In genomic region chr4:88515250-88515649, GRCm38 (mm10) we compare ENCODE assay signal across 15 mouse cellular contexts. TPM values are rescaled to one million over a fixed set of nuclear protein-coding genes. Genes with fewer than 3 reads are reported as not detected.
DNase-seq lines count a peak whose midpoint lies in the region; ATAC-seq and TF ChIP-seq lines count a peak whose summit lies in the region.
"Had no signal": no experiment of that assay in that cellular context is flagged by ENCODE, and none has a peak within 500 bp of the region (broad histone marks: within the 10 kb centered on the region; RNA-seq: fewer than 3 reads in every experiment).

No protein-coding gene starts in this region.

- H3K4me1 ChIP-seq in heart, embryonic 14.5 days (ENCODE audit: control insufficient read depth in 2 of 2, insufficient read depth in 2 of 2, low read length in 2 of 2) = peaks cover 2 to 17% of the 10 kb centered on the region in 2 experiments
- H3K4me1 ChIP-seq in megakaryocyte, embryonic 14.5 days = peaks cover 82% of the 10 kb centered on the region
- no peaks in the 10 kb centered on the region for H3K4me1 ChIP-seq in intestine, postnatal 0 days (replicated peaks; ENCODE audit: control insufficient read depth, insufficient read depth, low read length)
- H3K4me1 ChIP-seq in forebrain, embryonic 10.5 days = peaks cover 5% of the 10 kb centered on the region; the same call in 1 of the 2 replicates

- 34% methylated on average over 2 of the region's 2 CpGs for WGBS in heart, embryonic 14.5 days
- WGBS in intestine, postnatal 0 days = 45% methylated on average over 2 of the region's 2 CpGs
- 78% methylated on average over 2 of the region's 2 CpGs for WGBS in forebrain, embryonic 10.5 days

- H3K27ac ChIP-seq in heart, embryonic 14.5 days (replicated peaks in 1 of 2; ENCODE audit: control insufficient read depth in 1 of 2, insufficient read depth in 1 of 2, low read depth in 2 of 2, low read length in 2 of 2) = peak overlapping the region; percentile 81 to 85
- no peak overlapping the region for H3K27ac ChIP-seq in intestine, postnatal 0 days (ENCODE audit: low read depth, low read length)
- H3K27ac ChIP-seq in forebrain, embryonic 10.5 days = no peak overlapping the region
- H3K27ac ChIP-seq: hindbrain, postnatal 0 days had no signal

- intact Hi-C loops in heart, postnatal 25 days (cut with DNase I) = loop anchor here (2.0 kb wide), 1 partner anchor 76 kb away; the partner anchor contains the start of gene Hacd4

- no peaks in the 10 kb centered on the region for H3K9me3 ChIP-seq in heart, embryonic 14.5 days (ENCODE audit: control insufficient read depth, low read length)
- no peaks in the 10 kb centered on the region for H3K9me3 ChIP-seq in megakaryocyte, embryonic 14.5 days
- H3K9me3 ChIP-seq in intestine, postnatal 0 days (ENCODE audit: control insufficient read depth) = no peaks in the 10 kb centered on the region
- H3K9me3 ChIP-seq in forebrain, embryonic 10.5 days = no peaks in the 10 kb centered on the region

- TF ChIP-seq CTCF in intestine, postnatal 0 days (IDR thresholded peaks at IDR 0.05; ENCODE audit: low read depth) = no peak

- H3K27me3 ChIP-seq in heart, embryonic 14.5 days (ENCODE audit: control insufficient read depth, insufficient read depth, low read length) = no peaks in the 10 kb centered on the region
- no peaks in the 10 kb centered on the region for H3K27me3 ChIP-seq in megakaryocyte, embryonic 14.5 days (replicated peaks)
- no peaks in the 10 kb centered on the region for H3K27me3 ChIP-seq in intestine, postnatal 0 days (replicated peaks; ENCODE audit: control insufficient read depth, insufficient read depth, low read length)
- no peaks in the 10 kb centered on the region for H3K27me3 ChIP-seq in forebrain, embryonic 10.5 days (ENCODE audit: poor library complexity, severe bottlenecking)

- H3K9ac ChIP-seq in heart, embryonic 14.5 days (ENCODE audit: low read length) = 0 out of 2 replicates have a peak overlapping the region, but pooled peaks have one; percentile 28
- H3K9ac ChIP-seq in intestine, postnatal 0 days (ENCODE audit: low read depth, low read length) = no peak overlapping the region

- no peak for DNase-seq in heart, postnatal 25 days (ENCODE audit: low spot score)
- DNase-seq in Muller cell, postnatal 12 days (ENCODE audit: inconsistent ontology term) = no peak
- DNase-seq in forebrain, embryonic 10.5 days (ENCODE audit: extremely low spot score, low spot score) = no peak
- DNase-seq in gastrocnemius, adult 8-10 months (ENCODE audit: low spot score in 2 of 2) = no peak
- DNase-seq: cerebellum, adult 11 months; left cerebral cortex, postnatal 4 days had no signal

- H3K4me2 ChIP-seq in heart, embryonic 14.5 days (ENCODE audit: low read length) = peak overlapping the region; percentile 58
- peak overlapping the region; percentile 48 for H3K4me2 ChIP-seq in intestine, postnatal 0 days (replicated peaks; ENCODE audit: low read depth)

- peak overlapping the region in 1 of 2 experiments; percentile 20; a peak in 2 of 4 replicates for H3K4me3 ChIP-seq in heart, embryonic 14.5 days (ENCODE audit: control insufficient read depth in 1 of 2, insufficient read depth in 1 of 2, low read depth in 1 of 2, low read length in 2 of 2)
- H3K4me3 ChIP-seq in megakaryocyte, embryonic 14.5 days (replicated peaks) = peak overlapping the region; percentile 88
- no peak overlapping the region for H3K4me3 ChIP-seq in intestine, postnatal 0 days (ENCODE audit: low read depth, low read length)
- no peak overlapping the region for H3K4me3 ChIP-seq in forebrain, embryonic 10.5 days

- ATAC-seq in heart, embryonic 14.5 days (ENCODE audit: insufficient number of reproducible peaks, insufficient read depth, low FRiP score, low read depth) = no peak
- no peak for ATAC-seq in megakaryocyte, adult 5-6 weeks (ENCODE audit: poor library complexity, severe bottlenecking)
- no peak for ATAC-seq in intestine, postnatal 0 days

- no peaks in the 10 kb centered on the region for H3K36me3 ChIP-seq in heart, embryonic 14.5 days (ENCODE audit: control insufficient read depth, insufficient read depth, low read length)
- no peaks in the 10 kb centered on the region for H3K36me3 ChIP-seq in megakaryocyte, embryonic 14.5 days (replicated peaks; ENCODE audit: low read length)
- no peaks in the 10 kb centered on the region for H3K36me3 ChIP-seq in intestine, postnatal 0 days (ENCODE audit: control insufficient read depth, insufficient read depth)
- no peaks in the 10 kb centered on the region for H3K36me3 ChIP-seq in forebrain, embryonic 10.5 days (replicated peaks)

RNA-seq across cellular contexts. Expression of gene Ifnb1, which starts 7.3 kb away (rescaled TPM):
- not detected in 2 replicates for polyA plus RNA-seq in heart, embryonic 14.5 days (2014; fragmentation: Nextera tagmentation; extraction: Ambion mirVana)
- not detected for total RNA-seq in heart, postnatal 25 days (2021)
- not detected in 2 replicates for polyA plus RNA-seq in megakaryocyte, embryonic 14.5 days (2012; ENCODE audit: insufficient read depth, low replicate concordance)
- total RNA-seq in megakaryocyte, adult 5-6 weeks (2015) = not detected in 2 replicates
- total RNA-seq in megakaryocyte, adult 5-6 weeks (2017) = not detected in 2 replicates
- not detected in 2 replicates for polyA plus RNA-seq in intestine, postnatal 0 days (2015; fragmentation: Nextera tagmentation; extraction: Ambion mirVana)
- not detected in 2 replicates for polyA plus RNA-seq in forebrain, embryonic 10.5 days (2016; fragmentation: Nextera tagmentation; extraction: Ambion mirVana)
- total RNA-seq in gastrocnemius, adult 8-10 months (2022) = not detected
- total RNA-seq: adrenal gland, postnatal 25 days; hindbrain, postnatal 0 days; layer of hippocampus, adult 18-20 months; left cerebral cortex, postnatal 4 days; megakaryocyte progenitor cell, adult 5-6 weeks had no signal
- polyA plus RNA-seq: CD4-positive, CD25-positive, alpha-beta regulatory T cell, adult 4 months; hindbrain, postnatal 0 days had no signal

RNA-seq across cellular contexts. Expression of gene Ifna15, which starts 42.8 kb away (rescaled TPM):
- polyA plus RNA-seq in heart, embryonic 14.5 days (2014; fragmentation: Nextera tagmentation; extraction: Ambion mirVana) = not detected in 2 replicates
- total RNA-seq in heart, postnatal 25 days (2021) = not detected
- not detected in 2 replicates for polyA plus RNA-seq in megakaryocyte, embryonic 14.5 days (2012; ENCODE audit: insufficient read depth, low replicate concordance)
- total RNA-seq in megakaryocyte, adult 5-6 weeks (2015) = not detected in 2 replicates
- not detected in 2 replicates for total RNA-seq in megakaryocyte, adult 5-6 weeks (2017)
- not detected in 2 replicates for polyA plus RNA-seq in intestine, postnatal 0 days (2015; fragmentation: Nextera tagmentation; extraction: Ambion mirVana)
- polyA plus RNA-seq in forebrain, embryonic 10.5 days (2016; fragmentation: Nextera tagmentation; extraction: Ambion mirVana) = not detected in 2 replicates
- not detected for total RNA-seq in gastrocnemius, adult 8-10 months (2022)
- total RNA-seq: adrenal gland, postnatal 25 days; hindbrain, postnatal 0 days; layer of hippocampus, adult 18-20 months; left cerebral cortex, postnatal 4 days; megakaryocyte progenitor cell, adult 5-6 weeks had no signal
- polyA plus RNA-seq: CD4-positive, CD25-positive, alpha-beta regulatory T cell, adult 4 months; hindbrain, postnatal 0 days had no signal

RNA-seq across cellular contexts. Expression of gene Ifna14, which starts 56.3 kb away (rescaled TPM):
- not detected in 2 replicates for polyA plus RNA-seq in heart, embryonic 14.5 days (2014; fragmentation: Nextera tagmentation; extraction: Ambion mirVana)
- total RNA-seq in heart, postnatal 25 days (2021) = not detected
- not detected in 2 replicates for polyA plus RNA-seq in megakaryocyte, embryonic 14.5 days (2012; ENCODE audit: insufficient read depth, low replicate concordance)
- total RNA-seq in megakaryocyte, adult 5-6 weeks (2015) = not detected in 2 replicates
- total RNA-seq in megakaryocyte, adult 5-6 weeks (2017) = not detected in 2 replicates
- polyA plus RNA-seq in intestine, postnatal 0 days (2015; fragmentation: Nextera tagmentation; extraction: Ambion mirVana) = not detected in 2 replicates
- not detected in 2 replicates for polyA plus RNA-seq in forebrain, embryonic 10.5 days (2016; fragmentation: Nextera tagmentation; extraction: Ambion mirVana)
- total RNA-seq in gastrocnemius, adult 8-10 months (2022) = not detected
- total RNA-seq: adrenal gland, postnatal 25 days; hindbrain, postnatal 0 days; layer of hippocampus, adult 18-20 months; left cerebral cortex, postnatal 4 days; megakaryocyte progenitor cell, adult 5-6 weeks had no signal
- polyA plus RNA-seq: CD4-positive, CD25-positive, alpha-beta regulatory T cell, adult 4 months; hindbrain, postnatal 0 days had no signal

Comparison
In these comparisons a context has a peak if more than half of its experiments do, and no peak if none do; other contexts are left out.
1. H3K27ac ChIP-seq: peak in heart, embryonic 14.5 days (2 of 2); none in intestine, postnatal 0 days (single experiment) and forebrain, embryonic 10.5 days (single experiment).